Mouse (Mus musculus): Measurements from ENCODE around the gene Scaf4. TPM values are rescaled to one million over a fixed set of nuclear protein-coding genes. Genes with fewer than 3 reads are reported as not detected.

Gene Scaf4
- total RNA-seq, 4 experiments from 2014 or later, result 39.0 to 52.6 (median 47.0) TPM

DNA sequence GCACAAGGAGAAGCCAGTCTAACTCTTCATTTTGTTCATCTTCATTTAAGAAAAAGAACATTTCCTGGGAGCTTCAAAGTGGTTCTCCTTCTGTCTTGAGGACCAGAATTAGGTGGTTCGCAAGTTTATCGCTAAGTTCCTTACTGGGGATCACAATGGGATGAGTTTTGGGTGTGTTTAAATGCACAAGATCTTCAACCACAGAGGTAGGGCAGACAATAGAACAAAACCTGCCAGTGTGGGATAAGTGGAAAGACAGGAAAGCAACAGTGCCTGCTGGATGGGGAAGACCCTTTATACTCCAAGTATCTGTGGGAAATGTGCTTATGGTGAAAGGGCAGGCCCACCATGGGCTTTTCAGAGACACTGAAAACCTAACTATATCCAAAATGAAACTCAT lies 79.4 kb downstream of the Scaf4 start:
- no peak for DNase-seq (ENCODE audit: low spot score in 2 of 2)

DNA sequence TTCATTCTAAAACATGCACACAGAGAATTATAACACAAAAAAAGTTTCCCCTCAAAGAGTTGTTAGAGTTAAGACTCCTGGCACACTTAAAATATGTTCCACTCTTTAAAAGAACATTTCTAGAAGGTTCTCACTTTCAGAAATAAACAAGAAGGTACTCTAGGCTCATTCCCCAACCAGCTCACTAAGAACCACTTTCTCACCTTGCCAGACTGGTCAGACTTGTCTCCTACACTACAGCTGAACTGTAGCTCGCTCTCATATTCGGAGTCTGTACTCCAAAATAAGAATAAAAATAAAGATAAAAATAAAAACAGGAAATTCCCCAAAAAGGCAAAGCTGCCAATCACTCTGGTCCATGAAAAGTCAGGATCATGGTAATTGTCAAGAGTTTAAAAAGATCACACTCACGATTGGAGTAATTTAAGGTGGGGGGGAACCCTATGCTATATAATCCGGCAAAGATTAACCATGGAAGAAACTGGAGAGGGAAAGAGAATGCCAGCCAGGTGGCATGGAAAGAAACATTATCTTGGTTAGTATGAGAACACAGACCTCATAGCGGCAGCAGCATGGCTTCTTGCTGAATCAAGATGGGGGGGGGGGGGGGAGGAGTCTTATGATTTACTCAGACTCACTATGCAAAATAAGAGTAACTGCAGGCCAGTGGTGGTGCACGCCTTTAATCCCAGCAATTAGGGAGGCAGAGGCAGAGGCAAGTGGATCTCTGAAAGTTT lies 80.9 kb downstream of the Scaf4 start:
- DNase-seq (ENCODE audit: low spot score in 2 of 2), result no peak

DNA sequence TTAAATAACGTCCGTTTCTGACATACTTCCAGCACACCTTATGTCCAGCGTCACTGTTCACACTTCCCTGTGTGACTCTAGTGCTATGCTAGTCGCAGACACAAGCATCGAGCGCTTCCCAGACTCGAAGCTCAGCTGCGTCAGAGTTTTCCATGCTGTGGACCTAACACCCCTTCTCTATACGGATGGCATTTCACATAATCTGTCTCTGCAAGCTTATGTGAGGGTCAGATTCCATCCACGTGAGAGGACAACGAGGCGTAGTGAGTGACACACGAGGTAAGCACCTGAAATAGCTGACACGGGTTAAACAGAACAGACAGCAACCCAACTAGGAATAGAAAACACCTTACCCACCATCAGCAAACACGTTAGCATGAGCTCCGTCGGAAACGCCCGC lies 82.2 kb downstream of the Scaf4 start:
- DNase-seq (ENCODE audit: low spot score in 2 of 2), result no peak

DNA sequence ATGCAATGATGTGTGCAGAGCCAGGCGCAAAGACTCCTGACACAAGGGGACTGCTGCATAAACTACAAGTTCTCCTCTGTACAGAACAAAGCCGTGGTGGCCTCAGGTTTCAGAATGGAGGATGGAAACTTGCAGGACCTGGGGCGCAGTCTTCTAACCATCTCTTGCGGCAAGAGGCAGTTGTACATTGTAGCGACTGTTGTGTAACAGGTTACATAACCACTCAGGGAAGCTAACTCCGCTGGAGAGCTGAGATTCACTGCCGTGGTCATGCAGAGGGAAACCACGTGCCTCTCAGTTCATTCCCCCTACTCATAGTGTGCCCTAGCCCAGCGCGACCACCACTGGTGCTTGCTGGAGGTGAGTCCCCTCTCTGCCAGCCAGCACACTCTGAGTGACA lies 85.1 kb downstream of the Scaf4 start:
- DNase-seq (ENCODE audit: low spot score in 2 of 2), result no peak

DNA sequence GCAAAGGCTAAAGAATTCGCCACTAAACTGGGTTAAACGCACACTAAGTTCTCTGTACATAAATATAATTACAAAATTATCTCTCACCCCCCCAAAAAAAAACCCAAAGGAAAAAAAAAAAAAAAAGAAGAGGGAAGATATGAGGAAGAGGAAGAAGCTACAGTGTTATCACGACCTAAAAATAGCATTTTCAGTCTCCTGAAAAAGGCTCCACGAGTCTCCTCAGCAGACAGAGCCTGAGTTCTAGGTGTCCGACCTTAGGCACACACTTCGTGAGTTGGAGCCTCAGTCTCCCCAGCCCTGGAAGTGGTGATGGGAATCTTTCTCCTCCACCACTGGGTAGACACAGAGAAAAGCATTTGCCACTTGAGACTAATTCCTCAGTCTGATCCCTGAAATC lies 85.7 kb downstream of the Scaf4 start:
- DNase-seq (ENCODE audit: low spot score in 2 of 2), result no peak

DNA sequence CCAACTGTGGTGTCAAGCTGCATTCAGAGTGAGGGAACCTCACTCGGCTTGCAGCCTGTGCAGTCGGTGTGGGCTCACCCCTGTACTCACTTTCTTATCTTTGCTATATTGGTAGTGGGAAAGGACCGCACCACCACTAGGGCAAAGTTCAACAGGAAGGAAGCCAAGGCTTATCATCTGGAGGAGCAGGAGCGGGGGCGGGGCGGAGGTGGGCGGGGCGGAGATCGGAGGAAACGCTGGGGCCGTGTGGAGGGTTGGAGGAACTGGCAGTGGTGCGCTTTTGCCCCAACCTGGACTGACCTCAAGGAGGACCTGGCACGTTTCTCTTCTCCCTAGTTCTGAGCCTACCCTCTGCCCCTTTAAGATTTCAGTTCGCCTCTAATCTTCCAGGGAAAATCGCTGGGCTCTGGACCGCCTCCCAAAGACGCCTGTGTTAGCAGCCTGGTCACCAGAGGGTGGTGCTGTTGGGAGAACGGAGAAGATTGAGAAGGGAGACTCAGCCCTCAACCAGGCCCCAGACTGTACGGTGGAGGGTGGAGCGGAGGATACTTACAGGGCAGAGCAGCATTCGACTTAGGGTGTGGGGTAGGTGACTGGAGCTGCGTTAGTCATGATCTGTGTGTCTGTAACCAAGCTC lies 86.8 kb downstream of the Scaf4 start:
- no peak for DNase-seq (ENCODE audit: low spot score in 2 of 2)

DNA sequence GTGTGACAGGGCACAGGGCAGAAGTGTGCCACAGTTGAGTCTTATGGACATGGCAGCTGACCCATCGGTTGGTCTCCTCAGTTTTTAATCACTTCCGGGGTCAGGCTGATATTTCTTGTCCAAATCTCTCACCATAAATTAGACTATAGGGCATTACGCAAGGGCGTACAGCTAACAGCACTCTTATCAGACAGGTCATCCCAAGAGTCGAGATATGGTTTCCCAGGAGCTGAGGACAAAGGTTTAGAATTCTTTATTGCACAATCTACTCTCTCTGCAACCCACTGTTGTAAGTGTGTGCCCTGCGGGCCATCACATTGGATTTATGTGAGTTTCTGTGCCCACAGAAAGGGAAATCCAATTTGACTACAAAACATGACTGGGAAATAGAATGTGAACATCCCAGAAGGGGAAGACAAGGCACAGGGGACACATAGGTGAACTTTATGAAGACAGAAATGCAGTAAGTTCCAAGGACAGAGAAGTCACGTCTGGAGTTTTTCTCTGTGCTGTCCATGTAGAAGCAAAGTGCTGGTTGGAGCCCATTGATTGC lies 87.5 kb downstream of the Scaf4 start:
- DNase-seq (ENCODE audit: low spot score in 2 of 2), result no peak

DNA sequence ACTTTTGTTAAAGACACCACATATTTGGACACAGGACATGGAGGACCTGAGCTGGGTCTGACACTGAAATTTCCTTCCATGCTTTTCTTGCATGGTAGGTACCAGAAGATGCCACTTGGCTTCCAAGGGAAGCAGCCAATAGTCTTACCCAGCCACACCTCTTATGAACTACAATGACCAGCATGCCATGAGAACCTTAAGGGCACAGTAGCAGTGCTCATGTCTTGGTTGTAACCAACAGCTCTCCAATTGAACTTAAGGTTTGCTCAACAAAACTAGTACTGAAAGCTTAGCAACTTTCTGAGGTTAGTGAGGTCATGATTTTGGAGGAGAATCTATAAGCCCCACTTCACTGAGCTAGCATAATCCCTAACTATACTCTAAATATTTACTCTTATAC lies 90.6 kb downstream of the Scaf4 start:
- DNase-seq (ENCODE audit: low spot score in 2 of 2), result no peak

DNA sequence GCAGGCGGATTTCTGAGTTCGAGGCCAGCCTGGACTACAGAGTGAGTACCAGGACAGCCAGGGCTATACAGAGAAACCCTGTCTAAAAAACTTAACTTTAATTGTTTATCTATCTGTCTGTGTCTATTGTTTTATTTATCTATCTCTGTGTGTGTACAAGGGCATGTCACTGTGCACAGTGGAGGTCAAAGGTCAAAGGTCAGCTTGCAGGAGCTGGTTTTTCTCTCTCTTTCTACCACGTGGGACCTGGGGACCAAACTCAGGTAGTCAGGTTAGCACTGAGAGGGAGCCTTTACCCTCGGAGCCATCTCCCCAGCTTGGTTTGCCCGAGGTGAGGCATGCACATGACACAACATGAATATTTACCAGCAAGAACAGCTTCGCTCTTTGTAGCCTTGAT lies 93.0 kb downstream of the Scaf4 start:
- DNase-seq (ENCODE audit: low spot score in 2 of 2), result no peak

DNA sequence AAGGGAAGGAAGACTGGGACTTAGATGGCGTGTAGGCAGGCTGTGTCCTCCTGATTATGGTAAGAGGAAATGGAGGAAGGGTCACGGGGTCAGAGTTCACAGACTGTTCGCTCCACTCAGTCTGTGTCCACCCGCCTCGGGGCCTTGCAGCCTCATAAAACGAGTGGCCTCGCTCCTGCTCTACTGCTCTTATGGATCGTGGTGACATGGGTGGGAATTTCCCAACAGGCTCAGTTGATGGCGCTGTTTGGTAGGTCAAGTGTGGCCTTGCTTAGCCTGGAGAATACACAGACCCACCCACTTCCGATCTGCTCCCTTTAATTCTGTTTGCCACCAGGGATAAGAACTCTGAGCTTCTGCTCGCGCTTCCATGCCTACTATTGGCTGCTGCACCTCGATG lies 96.8 kb downstream of the Scaf4 start:
- no peak for DNase-seq (ENCODE audit: low spot score in 2 of 2)

DNA sequence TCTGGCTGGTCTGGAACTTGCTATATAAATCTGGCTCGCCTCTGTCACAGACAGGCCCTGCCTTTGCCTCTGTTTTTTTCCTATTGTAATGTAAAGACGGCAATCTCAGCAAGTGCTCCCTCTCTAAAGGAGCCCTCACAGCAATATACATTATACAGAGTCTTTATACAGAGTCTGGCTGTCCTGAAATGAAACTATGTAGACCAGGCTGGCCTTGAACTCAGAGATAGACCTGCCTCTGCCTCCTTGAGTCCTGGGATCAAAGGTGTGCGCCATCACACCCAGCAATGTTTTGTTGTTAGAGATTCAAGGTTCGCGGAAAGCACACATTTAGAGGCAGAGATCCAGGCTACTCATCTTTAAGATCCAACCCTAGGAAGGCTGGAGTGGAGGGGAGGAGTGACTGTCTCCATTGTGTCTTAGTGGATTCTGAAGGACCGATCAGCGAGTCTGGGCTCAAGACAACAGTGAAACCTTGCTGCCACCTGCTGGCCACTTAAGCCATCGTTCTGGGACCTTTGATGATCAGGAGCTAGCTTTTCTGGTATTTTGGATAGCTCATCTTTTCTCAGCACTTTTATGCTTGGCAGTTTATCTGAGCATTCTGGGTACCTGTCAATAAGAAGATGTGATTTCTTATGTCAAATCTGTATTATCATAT lies 98.2 kb downstream of the Scaf4 start:
- peak; percentile 68 to 70 for DNase-seq (ENCODE audit: low spot score in 2 of 2)

DNA sequence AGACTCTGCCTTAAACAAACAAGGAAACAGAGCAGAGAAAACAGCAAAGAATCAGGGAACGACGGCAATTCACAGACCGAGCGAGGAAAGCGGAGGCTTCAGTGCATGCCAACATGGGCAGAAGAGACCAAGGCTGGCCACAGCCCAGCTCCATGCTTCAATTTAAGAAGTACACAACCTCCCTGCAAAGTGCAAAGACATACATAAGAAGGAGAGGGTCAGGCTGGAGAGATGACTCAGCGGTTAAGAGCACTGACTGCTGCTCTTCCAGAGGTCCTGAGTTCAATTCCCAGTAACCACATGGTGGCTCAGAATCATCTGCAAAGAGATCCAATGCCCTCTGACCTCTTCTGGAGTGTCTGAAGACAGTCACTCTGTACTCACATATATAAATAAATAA lies 100.2 kb downstream of the Scaf4 start:
- DNase-seq (ENCODE audit: low spot score in 2 of 2), result no peak

DNA sequence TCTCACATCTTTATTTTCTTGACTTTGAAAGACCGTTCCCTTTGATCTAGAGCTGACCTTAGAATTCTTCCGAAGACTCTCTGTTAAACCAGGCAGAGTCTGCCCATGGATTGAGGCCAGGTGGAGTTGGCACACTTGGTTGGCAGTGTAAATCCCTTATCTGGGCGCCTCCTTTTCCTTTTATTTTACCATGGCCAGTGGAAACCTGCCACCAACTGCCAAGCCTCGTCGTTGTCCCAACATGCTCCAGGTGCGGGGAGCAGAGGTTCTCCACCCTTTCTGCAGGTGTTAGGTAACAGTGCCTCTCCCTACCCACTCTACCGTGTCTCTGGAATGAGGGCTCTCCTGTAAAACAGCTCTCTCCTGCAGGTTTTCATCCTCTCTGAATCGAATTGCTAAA lies 102.6 kb downstream of the Scaf4 start:
- no peak for DNase-seq (ENCODE audit: low spot score in 2 of 2)

DNA sequence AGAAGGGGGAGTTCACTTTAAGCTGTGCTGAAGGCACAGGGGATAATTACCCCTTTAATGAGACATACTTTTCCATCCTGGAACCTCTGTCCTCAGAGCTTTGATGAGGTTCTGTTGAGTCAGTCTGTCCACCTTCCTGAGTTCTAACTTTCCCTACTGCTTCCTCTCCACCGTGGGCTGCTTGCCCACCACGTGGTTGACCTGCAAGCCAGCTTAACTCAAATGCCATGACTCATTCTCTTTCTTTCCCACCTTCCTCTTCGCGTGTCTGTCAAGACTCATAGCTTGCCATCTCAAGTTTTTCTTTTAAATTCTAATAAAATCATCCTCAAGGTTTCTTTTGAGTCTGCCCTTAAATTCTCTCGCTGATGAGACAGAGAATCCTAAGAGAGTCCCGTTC lies 103.3 kb downstream of the Scaf4 start:
- DNase-seq (ENCODE audit: low spot score in 2 of 2), result no peak

DNA sequence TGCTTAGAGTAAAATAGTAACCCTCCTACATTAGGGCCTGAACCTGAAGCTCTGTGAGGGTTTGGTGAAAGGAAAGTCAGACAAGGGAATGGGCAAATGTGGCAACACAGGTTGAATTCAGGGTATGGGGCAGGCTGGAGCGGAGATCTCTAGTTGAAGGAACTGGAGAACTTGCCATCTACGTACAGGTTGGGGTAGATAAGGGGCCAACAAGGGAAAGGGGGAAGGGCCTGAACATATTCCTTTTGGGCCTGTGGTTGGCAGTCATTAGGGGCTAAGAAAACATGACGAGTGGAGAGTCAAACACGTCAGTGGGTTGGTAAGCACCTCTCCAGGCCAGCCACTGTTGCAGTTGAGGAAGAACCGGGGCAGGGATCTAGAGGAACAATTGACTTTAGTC lies 104.4 kb downstream of the Scaf4 start:
- no peak for DNase-seq (ENCODE audit: low spot score in 2 of 2)

DNA sequence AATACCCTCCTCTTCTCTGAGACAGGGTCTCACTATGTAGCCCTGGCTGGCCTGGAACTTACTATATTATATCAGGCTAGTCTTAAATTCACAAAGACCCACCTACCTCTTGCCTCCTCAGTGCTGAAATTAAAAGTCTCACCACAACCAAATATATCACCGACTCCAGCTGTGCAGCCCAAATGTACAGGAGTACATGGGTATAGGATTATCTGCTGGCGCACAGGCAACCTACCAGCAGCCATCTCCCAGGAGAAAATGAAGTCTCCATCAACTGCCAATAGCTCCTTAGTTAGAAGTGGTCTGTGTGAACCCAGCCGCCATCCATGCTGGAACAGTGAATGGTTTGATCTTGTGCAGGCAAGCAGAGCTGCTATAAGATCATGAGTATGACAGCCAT lies 105.9 kb downstream of the Scaf4 start:
- DNase-seq (ENCODE audit: low spot score in 2 of 2), result no peak

DNA sequence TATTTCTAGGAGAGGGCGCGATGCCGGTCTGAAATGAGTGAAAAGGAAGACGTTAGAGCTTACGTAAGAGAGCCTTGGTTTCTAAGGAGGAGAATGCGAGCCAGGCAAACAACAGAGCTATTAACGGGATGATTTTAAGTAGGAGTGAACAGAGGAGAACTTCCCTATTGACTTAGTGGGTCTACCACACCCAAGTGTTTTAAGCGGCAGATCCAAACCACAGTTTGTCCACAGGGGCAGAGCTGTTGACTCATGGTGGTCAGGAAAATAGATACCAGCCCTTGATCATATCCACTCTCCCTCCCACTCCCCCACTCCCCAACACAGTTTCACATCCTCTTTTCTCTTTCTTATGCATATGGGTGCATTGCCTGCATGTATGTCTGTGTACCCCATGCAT lies 106.9 kb downstream of the Scaf4 start:
- DNase-seq (ENCODE audit: low spot score in 2 of 2), result no peak

DNA sequence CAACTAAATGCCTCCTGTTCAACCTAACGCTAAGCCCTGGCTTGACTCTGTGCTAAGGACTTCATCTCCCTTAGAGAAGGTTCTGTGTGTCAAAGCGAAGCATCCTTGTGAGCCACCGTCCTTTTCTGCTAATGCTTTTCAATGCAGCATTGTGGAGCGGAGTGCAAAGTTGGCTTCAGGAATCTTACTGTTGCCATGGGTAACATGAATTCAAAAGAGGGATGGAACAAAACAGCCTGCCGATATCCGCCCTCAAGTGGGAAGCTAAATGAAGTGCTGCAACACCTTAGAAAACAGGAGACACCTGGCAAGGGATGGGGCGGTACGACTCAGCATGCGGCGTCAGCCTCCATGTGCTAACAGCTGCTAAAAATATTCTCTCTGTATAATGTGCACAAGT lies 107.8 kb downstream of the Scaf4 start:
- DNase-seq (ENCODE audit: low spot score in 2 of 2), result peak in 1 of 2 experiments; percentile 82

Measured in left cerebral cortex, adult 8-10 months (tissue).